Mouse (Mus musculus): ENCODE measurements at regions not wholly inside any gene's neighbourhood (a gene's known extent, or its start where the extent isn't known, plus 50 kb on each side); places are given as distances from the start of the nearest gene placed in this dataset.

- Histone ChIP-seq H3K27ac (ENCODE audit: insufficient read depth, low read length) (no peak overlapping the region), H3K4me3 (ENCODE audit: insufficient read depth, low read length) (no peak overlapping the region), H3K4me1 (ENCODE audit: control insufficient read depth, insufficient read depth, low read length) (peaks cover 2% of the 10 kb centered on the region; the same call in 1 of the 2 replicates)
- TF ChIP-seq POLR2A (IDR thresholded peaks at IDR 0.05; ENCODE audit: extremely low read depth, insufficient read depth, low read length) (no peak), CTCF (IDR thresholded peaks at IDR 0.05; ENCODE audit: extremely low read depth, insufficient read depth, low read length) (no peak)
These were observed 78.2 kb upstream of the Fzd7 start for GRCm38 (mm10) chr1:59403831-59404547.

DNA sequence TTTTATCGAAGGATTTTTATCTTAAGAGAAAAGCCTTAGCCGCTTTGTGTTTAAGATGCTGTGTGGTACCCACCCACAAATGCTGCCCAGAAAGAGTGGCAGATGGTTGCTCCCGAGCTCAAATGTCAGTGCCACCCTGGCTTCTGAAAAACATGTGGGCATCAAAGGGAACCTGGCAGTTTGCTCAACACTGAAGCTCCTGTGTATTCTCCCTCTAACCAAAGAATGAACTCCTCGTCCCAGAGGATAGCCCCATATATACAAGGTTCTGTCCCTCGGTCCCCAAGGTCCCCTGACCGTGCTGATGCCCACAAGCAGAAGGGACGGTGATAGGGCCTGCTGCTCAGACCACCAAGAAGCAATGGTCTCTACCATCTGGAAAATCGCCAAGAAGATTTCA, 76.9 kb upstream of the Fzd7 start:
- peaks cover 2% of the 10 kb centered on the region; the same call in 1 of the 2 replicates for H3K4me1 ChIP-seq (ENCODE audit: control insufficient read depth, insufficient read depth, low read length)
- TF ChIP-seq POLR2A (IDR thresholded peaks at IDR 0.05; ENCODE audit: extremely low read depth, insufficient read depth, low read length): no peak
- H3K27ac ChIP-seq (ENCODE audit: insufficient read depth, low read length): no peak overlapping the region
- no peak overlapping the region for H3K4me3 ChIP-seq (ENCODE audit: insufficient read depth, low read length)

GRCm38 (mm10) chr1:59406741-59407306, 75.4 kb upstream of the Fzd7 start:
- Histone ChIP-seq H3K4me3 (ENCODE audit: insufficient read depth, low read length) (no peak overlapping the region), H3K4me1 (ENCODE audit: control insufficient read depth, insufficient read depth, low read length) (peaks cover 2% of the 10 kb centered on the region; the same call in 1 of the 2 replicates), H3K27ac (ENCODE audit: insufficient read depth, low read length) (no peak overlapping the region)
- no peak for TF ChIP-seq POLR2A (IDR thresholded peaks at IDR 0.05; ENCODE audit: extremely low read depth, insufficient read depth, low read length)
- TF ChIP-seq CTCF (IDR thresholded peaks at IDR 0.05; ENCODE audit: extremely low read depth, insufficient read depth, low read length): no peak

DNA sequence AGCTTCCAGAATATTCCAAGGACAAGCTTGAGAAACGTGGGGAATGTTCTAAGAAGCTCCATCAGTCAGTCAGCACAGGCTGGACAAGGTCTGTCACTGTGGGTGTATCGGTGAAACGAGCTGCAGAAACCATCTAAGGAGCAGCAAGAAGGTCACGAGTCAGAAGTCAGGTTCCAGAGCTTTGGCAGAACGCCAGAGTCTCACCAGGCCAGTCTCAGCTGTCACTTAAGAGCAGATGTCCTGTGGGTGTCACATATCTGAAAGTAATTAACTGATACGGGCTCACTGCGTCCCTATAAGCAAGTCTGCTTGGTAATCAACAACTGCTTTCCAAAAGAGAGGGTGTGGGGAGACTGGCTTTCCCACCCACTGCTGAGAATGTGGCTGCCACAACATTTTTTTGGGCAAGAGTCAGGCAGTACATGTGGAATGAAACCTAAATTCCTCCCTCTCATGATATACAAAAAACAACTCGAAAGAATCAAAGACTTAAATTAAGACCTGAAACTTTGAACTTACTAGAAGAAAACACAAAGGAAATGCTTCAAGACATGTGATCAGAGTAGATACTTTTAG, 72.6 kb upstream of the Fzd7 start:
- no peak overlapping the region for H3K27ac ChIP-seq (ENCODE audit: insufficient read depth, low read length)
- peaks cover 2% of the 10 kb centered on the region; the same call in 1 of the 2 replicates for H3K4me1 ChIP-seq (ENCODE audit: control insufficient read depth, insufficient read depth, low read length)
- no peak for TF ChIP-seq CTCF (IDR thresholded peaks at IDR 0.05; ENCODE audit: extremely low read depth, insufficient read depth, low read length)
- no peak for TF ChIP-seq POLR2A (IDR thresholded peaks at IDR 0.05; ENCODE audit: extremely low read depth, insufficient read depth, low read length)
- H3K4me3 ChIP-seq (ENCODE audit: insufficient read depth, low read length): no peak overlapping the region

GRCm38 (mm10) chr1:59413264-59413663, 69.0 kb upstream of the Fzd7 start:
- H3K27ac ChIP-seq (ENCODE audit: insufficient read depth, low read length): no peak overlapping the region
- no peaks in the 10 kb centered on the region for H3K4me1 ChIP-seq (ENCODE audit: control insufficient read depth, insufficient read depth, low read length)
- no peak overlapping the region for H3K4me3 ChIP-seq (ENCODE audit: insufficient read depth, low read length)
- TF ChIP-seq CTCF (IDR thresholded peaks at IDR 0.05; ENCODE audit: extremely low read depth, insufficient read depth, low read length) (no peak), POLR2A (IDR thresholded peaks at IDR 0.05; ENCODE audit: extremely low read depth, insufficient read depth, low read length) (no peak)

- no peaks in the 10 kb centered on the region for H3K4me1 ChIP-seq (ENCODE audit: control insufficient read depth, insufficient read depth, low read length)
- H3K27ac ChIP-seq (ENCODE audit: insufficient read depth, low read length): no peak overlapping the region
- TF ChIP-seq CTCF (IDR thresholded peaks at IDR 0.05; ENCODE audit: extremely low read depth, insufficient read depth, low read length): no peak
- no peak for TF ChIP-seq POLR2A (IDR thresholded peaks at IDR 0.05; ENCODE audit: extremely low read depth, insufficient read depth, low read length)
- H3K4me3 ChIP-seq (ENCODE audit: insufficient read depth, low read length): no peak overlapping the region
These were observed 67.6 kb upstream of the Fzd7 start for GRCm38 (mm10) chr1:59414401-59415210.

GRCm38 (mm10) chr1:59415733-59416312, 66.4 kb upstream of the Fzd7 start:
- TF ChIP-seq POLR2A (IDR thresholded peaks at IDR 0.05; ENCODE audit: extremely low read depth, insufficient read depth, low read length): no peak
- TF ChIP-seq CTCF (IDR thresholded peaks at IDR 0.05; ENCODE audit: extremely low read depth, insufficient read depth, low read length): no peak
- H3K4me3 ChIP-seq (ENCODE audit: insufficient read depth, low read length): no peak overlapping the region
- no peak overlapping the region for H3K27ac ChIP-seq (ENCODE audit: insufficient read depth, low read length)
- no peaks in the 10 kb centered on the region for H3K4me1 ChIP-seq (ENCODE audit: control insufficient read depth, insufficient read depth, low read length)

GRCm38 (mm10) chr1:59417317-59417716, 64.9 kb upstream of the Fzd7 start:
- Histone ChIP-seq H3K27ac (ENCODE audit: insufficient read depth, low read length) (no peak overlapping the region), H3K4me1 (ENCODE audit: control insufficient read depth, insufficient read depth, low read length) (no peaks in the 10 kb centered on the region), H3K4me3 (ENCODE audit: insufficient read depth, low read length) (no peak overlapping the region)
- TF ChIP-seq CTCF (IDR thresholded peaks at IDR 0.05; ENCODE audit: extremely low read depth, insufficient read depth, low read length): no peak
- TF ChIP-seq POLR2A (IDR thresholded peaks at IDR 0.05; ENCODE audit: extremely low read depth, insufficient read depth, low read length): no peak

DNA sequence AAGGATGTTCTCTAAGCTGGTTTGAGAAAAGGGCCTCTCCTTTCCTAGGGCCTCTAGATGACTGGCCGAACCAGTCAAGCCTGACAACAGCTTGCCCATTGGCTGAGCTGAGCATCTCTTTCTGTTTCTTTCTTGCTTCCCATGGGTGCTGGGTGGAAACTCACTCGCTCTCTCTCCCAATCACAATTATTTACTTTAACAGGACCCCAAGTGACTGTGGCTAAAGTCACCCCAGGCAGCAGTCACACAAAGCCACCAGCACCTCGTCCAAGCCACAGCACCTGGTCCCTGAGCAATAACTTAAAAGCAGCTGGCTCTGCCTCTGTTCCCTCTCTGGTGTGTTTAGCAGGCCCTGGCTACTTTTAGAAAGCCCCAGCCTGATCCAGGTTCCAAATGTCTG, 64.3 kb upstream of the Fzd7 start:
- Histone ChIP-seq H3K4me1 (ENCODE audit: control insufficient read depth, insufficient read depth, low read length) (no peaks in the 10 kb centered on the region), H3K4me3 (ENCODE audit: insufficient read depth, low read length) (no peak overlapping the region), H3K27ac (ENCODE audit: insufficient read depth, low read length) (no peak overlapping the region)
- TF ChIP-seq POLR2A (IDR thresholded peaks at IDR 0.05; ENCODE audit: extremely low read depth, insufficient read depth, low read length) (no peak), CTCF (IDR thresholded peaks at IDR 0.05; ENCODE audit: extremely low read depth, insufficient read depth, low read length) (no peak)

Data from cortical plate, adult 2 months (tissue).